Mouse (Mus musculus) liver, postnatal 0 days (tissue): ENCODE data around the gene Rpl4. TPM values are rescaled to one million over a fixed set of nuclear protein-coding genes. Genes with fewer than 3 reads are reported as not detected.

Experiments
- ATAC-seq: fragments of 200-750 bp; cut with Nextera tagmentation; 2 replicates; pipeline ENCODE4 v1.8.0; 2017; ENCODE audit warnings: mild to moderate bottlenecking, moderate library complexity
- DNase-seq: peaks from one replicate; pipeline ENCODE4 v3.0.0-alpha.2; 2016
- H3K27ac ChIP-seq: fragments of 300-500 bp; sonication (generic); 2 replicates; pipeline ENCODE4 v1.5.1; 2014; ENCODE audit warnings: antibody characterized with exemption, moderate library complexity, mild to moderate bottlenecking, low read depth
- H3K27me3 ChIP-seq: fragments of 300-500 bp; sonication (generic); 2 replicates; pipeline ENCODE4 v1.6.1; 2014; ENCODE audit warnings: low read length, control low read depth, mixed read lengths; ENCODE audit not compliant: insufficient read depth
- H3K36me3 ChIP-seq: fragments of 300-500 bp; sonication (generic); replicated peaks from 2 replicates; pipeline ENCODE4 v1.6.1; 2014; ENCODE audit warnings: mild to moderate bottlenecking, control low read depth, low read length, moderate library complexity, mixed read lengths; ENCODE audit not compliant: insufficient read depth
- H3K4me1 ChIP-seq: fragments of 300-500 bp; sonication (generic); 2 replicates; pipeline ENCODE4 v1.6.1; 2014; ENCODE audit warnings: antibody characterized with exemption, mild to moderate bottlenecking, control low read depth; ENCODE audit not compliant: insufficient read depth
- H3K4me2 ChIP-seq: fragments of 300-500 bp; sonication (generic); 2 replicates; pipeline ENCODE4 v1.6.1; 2014; ENCODE audit warnings: low read depth, mild to moderate bottlenecking, low read length, moderate library complexity, mixed read lengths
- H3K4me3 ChIP-seq: fragments of 300-500 bp; sonication (generic); 2 replicates; pipeline ENCODE4 v1.5.1; 2014; ENCODE audit warnings: low read depth, low read length
- H3K9ac ChIP-seq: fragments of 300-500 bp; sonication (generic); replicated peaks from 2 replicates; pipeline ENCODE4 v1.6.1; 2014; ENCODE audit warnings: mild to moderate bottlenecking, moderate library complexity
- H3K9me3 ChIP-seq: fragments of 300-500 bp; sonication (generic); 2 replicates; pipeline ENCODE4 v1.6.1; 2016; ENCODE audit warnings: mild to moderate bottlenecking, control low read depth, low read length, mixed read lengths
- CTCF ChIP-seq: sonication (generic); IDR thresholded peaks from 2 replicates; pipeline ENCODE4 v1.5.1; 2016; ENCODE audit warnings: antibody characterized with exemption, low read depth
- EP300 ChIP-seq: IDR thresholded peaks from 2 replicates; pipeline ENCODE4 v1.6.1; 2016; ENCODE audit warnings: antibody characterized with exemption, low read depth, mild to moderate bottlenecking
- WGBS: fragments of 180-500 bp; shearing (Covaris S2); extraction: QIAGEN DNeasy Blood & Tissue Kit; methylation state at CpG from one replicate; pipeline ENCODE4 v1.1.7; 2014; ENCODE audit not compliant: insufficient replicate concordance; 5-methylcytosine and 5-hydroxymethylcytosine counted together
- polyA plus RNA-seq: library from polyadenylated mRNA; unstranded; fragments of >200 nt; fragmentation: Nextera tagmentation; extraction: Ambion mirVana; gene quantifications from 2 replicates; pipeline ENCODE4 v1.2.1, GENCODE M21; 2015

The Rpl4 gene
- polyA plus RNA-seq, 1 experiment from 2014 or later, result 612 TPM

DNA sequence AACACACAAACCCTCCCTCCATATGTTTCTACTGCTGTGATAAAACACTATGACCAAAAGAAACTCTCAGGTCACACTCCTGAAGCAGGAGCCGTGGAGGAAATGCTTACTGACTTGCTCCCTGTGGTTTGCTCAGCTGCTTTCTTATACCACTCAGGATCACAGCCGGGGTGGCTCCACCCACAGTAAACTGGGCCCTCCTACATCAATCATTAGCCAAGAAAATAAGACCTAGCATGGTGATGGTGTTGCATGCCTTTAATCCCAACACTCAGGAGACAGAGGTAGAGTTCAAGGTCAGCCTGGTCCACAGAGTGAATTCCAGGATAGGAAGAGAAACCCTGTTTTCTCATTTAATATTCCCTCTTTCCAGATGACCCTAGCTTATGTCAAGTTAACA is 26.7 kb downstream of the Rpl4 start:
- ATAC-seq, result no peak
- TF ChIP-seq EP300 (no peak), CTCF (no peak)

GRCm38 (mm10) chr9:64202331-64202730 is 29.2 kb downstream of the Rpl4 start:
- Histone ChIP-seq H3K4me1 (no peaks in the 10 kb centered on the region), H3K9ac (no peak overlapping the region), H3K27ac (peak overlapping the region; percentile 30; the same call in 1 of the 2 replicates), H3K9me3 (no peaks in the 10 kb centered on the region), H3K4me2 (no peak overlapping the region), H3K4me3 (no peak overlapping the region), H3K36me3 (peaks cover 3% of the 10 kb centered on the region), H3K27me3 (no peaks in the 10 kb centered on the region)
- no peak for TF ChIP-seq CTCF
- no peak for TF ChIP-seq EP300
- ATAC-seq (peak; percentile 62), DNase-seq (no peak)

More for the DNA sequence above, 26.7 kb downstream of the Rpl4 start:
- no peak overlapping the region for H3K27ac ChIP-seq
- no peak overlapping the region for H3K9ac ChIP-seq
- 52% methylated on average over 2 of the region's 2 CpGs for WGBS
- H3K27me3 ChIP-seq, result no peaks in the 10 kb centered on the region
- DNase-seq, result no peak
- no peak overlapping the region for H3K4me2 ChIP-seq
- no peaks in the 10 kb centered on the region for H3K9me3 ChIP-seq
- H3K4me1 ChIP-seq, result no peaks in the 10 kb centered on the region
- H3K36me3 ChIP-seq, result peaks cover 6% of the 10 kb centered on the region; the same call in 1 of the 2 replicates
- no peak overlapping the region for H3K4me3 ChIP-seq

DNA sequence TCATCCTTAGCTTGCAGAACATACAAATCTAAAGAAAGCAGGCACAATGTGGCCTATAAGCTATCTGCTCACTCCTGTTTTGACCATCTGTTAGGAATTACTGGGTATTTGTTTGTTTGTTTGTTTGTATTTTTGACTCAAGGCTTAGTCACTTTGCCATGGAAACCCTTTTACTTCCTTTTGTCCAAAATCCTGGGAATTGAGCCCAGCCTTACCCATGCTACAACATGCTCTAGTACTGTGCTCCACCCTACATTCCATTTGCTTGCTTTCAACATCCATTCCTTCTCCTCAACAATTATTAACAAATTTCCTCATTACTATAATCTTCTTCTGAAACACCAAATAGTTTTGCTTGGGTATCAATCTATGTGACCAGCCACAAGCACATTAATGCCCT is 29.7 kb downstream of the Rpl4 start:
- Histone ChIP-seq H3K4me1 (no peaks in the 10 kb centered on the region), H3K4me2 (no peak overlapping the region), H3K27me3 (no peaks in the 10 kb centered on the region), H3K9ac (no peak overlapping the region), H3K9me3 (no peaks in the 10 kb centered on the region), H3K4me3 (no peak overlapping the region), H3K36me3 (peaks cover 5% of the 10 kb centered on the region), H3K27ac (peak overlapping the region; percentile 30; the same call in 1 of the 2 replicates)
- DNase-seq (no peak), ATAC-seq (no peak)
- TF ChIP-seq EP300 (no peak), CTCF (no peak)

GRCm38 (mm10) chr9:64207509-64208084 is 34.4 kb downstream of the Rpl4 start:
- Histone ChIP-seq H3K9ac (no peak overlapping the region), H3K9me3 (no peaks in the 10 kb centered on the region), H3K4me2 (no peak overlapping the region), H3K4me3 (no peak overlapping the region), H3K27me3 (no peaks in the 10 kb centered on the region), H3K4me1 (no peaks in the 10 kb centered on the region), H3K27ac (no peak overlapping the region), H3K36me3 (peaks cover 31% of the 10 kb centered on the region)
- WGBS, result 74% methylated on average over 3 of the region's 3 CpGs
- DNase-seq (no peak), ATAC-seq (no peak)
- no peak for TF ChIP-seq EP300
- TF ChIP-seq CTCF, result no peak

- H3K9ac ChIP-seq, result no peak overlapping the region
- H3K27ac ChIP-seq, result no peak overlapping the region
- H3K4me1 ChIP-seq, result peaks cover 14% of the 10 kb centered on the region
- H3K36me3 ChIP-seq, result peaks cover 24% of the 10 kb centered on the region
- TF ChIP-seq EP300, result no peak
- TF ChIP-seq CTCF, result no peak
- ATAC-seq (no peak), DNase-seq (no peak)
- H3K4me3 ChIP-seq, result no peak overlapping the region
- WGBS, result 83% methylated on average over 17 of the region's 17 CpGs
- no peaks in the 10 kb centered on the region for H3K27me3 ChIP-seq
- H3K9me3 ChIP-seq, result no peaks in the 10 kb centered on the region
- H3K4me2 ChIP-seq, result no peak overlapping the region
These were observed 41.3 kb downstream of the Rpl4 start for GRCm38 (mm10) chr9:64214452-64214851.

DNA sequence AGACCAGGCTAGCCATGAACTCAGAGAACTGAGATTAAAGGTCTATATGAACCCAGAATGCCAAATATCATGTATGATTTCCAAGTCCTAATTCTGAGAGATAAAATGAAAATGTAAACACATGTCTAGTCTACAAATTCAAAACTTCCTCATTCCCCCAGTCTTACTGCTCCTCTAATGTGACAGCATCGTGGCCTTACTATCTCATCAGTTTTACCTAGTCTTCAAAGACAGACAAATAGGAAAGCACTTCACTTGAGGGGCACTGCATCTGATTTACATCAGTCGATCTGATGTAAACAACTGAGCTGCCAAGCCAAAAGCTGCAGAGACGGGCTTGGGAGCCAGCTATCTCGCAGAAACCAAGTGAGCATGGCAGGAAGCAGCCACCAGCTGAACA is 42.9 kb downstream of the Rpl4 start:
- Histone ChIP-seq H3K4me2 (no peak overlapping the region), H3K9me3 (no peaks in the 10 kb centered on the region), H3K4me3 (no peak overlapping the region), H3K36me3 (peaks cover 18% of the 10 kb centered on the region), H3K27me3 (no peaks in the 10 kb centered on the region), H3K9ac (no peak overlapping the region), H3K4me1 (peaks cover 14% of the 10 kb centered on the region), H3K27ac (peak overlapping the region; percentile 5; the same call in 1 of the 2 replicates)
- ATAC-seq (no peak), DNase-seq (no peak)
- TF ChIP-seq CTCF, result no peak
- 32% methylated on average over 4 of the region's 4 CpGs for WGBS

DNA sequence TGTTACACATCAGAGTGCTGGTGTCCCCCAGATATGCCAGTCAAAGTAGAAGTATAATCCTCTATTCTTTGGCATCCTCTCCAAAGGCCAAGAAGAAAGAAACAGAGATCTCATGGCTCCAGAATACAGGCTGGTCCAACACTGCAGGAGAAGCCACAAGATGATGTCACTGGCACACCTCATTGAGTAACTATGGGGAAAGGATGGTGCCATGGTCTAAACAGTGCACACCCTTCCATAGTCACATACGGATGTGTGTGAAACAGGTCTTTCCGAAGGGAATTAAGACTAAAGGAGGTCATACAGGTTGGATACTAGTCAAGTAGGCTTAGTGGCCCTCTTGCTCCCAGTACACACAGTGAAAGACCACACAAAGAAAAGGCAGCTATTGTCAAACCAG is 43.5 kb downstream of the Rpl4 start:
- 76% methylated on average over 2 of the region's 2 CpGs for WGBS
- H3K36me3 ChIP-seq, result peaks cover 18% of the 10 kb centered on the region
- no peak for DNase-seq
- H3K27me3 ChIP-seq, result no peaks in the 10 kb centered on the region
- no peak overlapping the region for H3K4me2 ChIP-seq
- H3K4me3 ChIP-seq, result no peak overlapping the region
- no peak for ATAC-seq
- peak overlapping the region; percentile 5; the same call in 1 of the 2 replicates for H3K27ac ChIP-seq
- no peak overlapping the region for H3K9ac ChIP-seq
- H3K9me3 ChIP-seq, result no peaks in the 10 kb centered on the region
- TF ChIP-seq CTCF, result no peak
- TF ChIP-seq EP300, result no peak
- H3K4me1 ChIP-seq, result peaks cover 14% of the 10 kb centered on the region
